Mouse (Mus musculus) activated CD4-positive, CD25-positive, alpha-beta regulatory T cell, adult 4 months (primary cell): ENCODE measurements around the gene Cops4. TPM values are rescaled to one million over a fixed set of nuclear protein-coding genes. Genes with fewer than 3 reads are reported as not detected.

ENCODE experiments used
- ATAC-seq: one replicate; pipeline ENCODE4 v1.8.0; 2017
- polyA plus RNA-seq, 2 experiments: library from polyadenylated mRNA; unstranded; fragments of 100-300 nt; shearing (Covaris generic); gene quantifications; one replicate each; pipeline ENCODE4 v1.2.1; 2017

The Cops4 gene
- 100 to 1,000 TPM in 1 of 2 experiments, 10 to 100 TPM in 1; 97.9 to 108 TPM for polyA plus RNA-seq

GRCm38 (mm10) chr5:100518049-100519026 lies at the start of gene Cops4:
Cops4 (plus strand) TSS chr5:100518309.
- peak; percentile 100 for ATAC-seq

- peak; percentile 65 for ATAC-seq
Observed at GRCm38 (mm10) chr5:100476328-100476727, 41.8 kb upstream of the Cops4 start.

GRCm38 (mm10) chr5:100477604-100478003 lies 40.5 kb upstream of the Cops4 start:
- no peak for ATAC-seq

GRCm38 (mm10) chr5:100483569-100483968 lies 34.5 kb upstream of the Cops4 start:
- peak; percentile 71 for ATAC-seq

- ATAC-seq: no peak
Observed at GRCm38 (mm10) chr5:100487120-100487519, 31.0 kb upstream of the Cops4 start.

GRCm38 (mm10) chr5:100488231-100488630 lies 29.9 kb upstream of the Cops4 start:
- ATAC-seq: no peak

GRCm38 (mm10) chr5:100489340-100489739 lies 28.8 kb upstream of the Cops4 start:
- no peak for ATAC-seq

- no peak for ATAC-seq
Observed at GRCm38 (mm10) chr5:100491704-100492103, 26.4 kb upstream of the Cops4 start.

GRCm38 (mm10) chr5:100498436-100499180 lies 19.5 kb upstream of the Cops4 start:
- ATAC-seq: peak; percentile 56

- no peak for ATAC-seq
Observed at GRCm38 (mm10) chr5:100499243-100499642, 18.9 kb upstream of the Cops4 start.

- ATAC-seq: no peak
Observed at GRCm38 (mm10) chr5:100499831-100500304, 18.2 kb upstream of the Cops4 start.

GRCm38 (mm10) chr5:100500458-100500961 lies 17.6 kb upstream of the Cops4 start, which contains the start of gene Lin54:
Lin54 (minus strand) TSS chr5:100500639.
- peak; percentile 84 for ATAC-seq

- peak; percentile 7 for ATAC-seq
Observed at GRCm38 (mm10) chr5:100501267-100501666, 16.8 kb upstream of the Cops4 start.

GRCm38 (mm10) chr5:100509247-100509646 lies 8.9 kb upstream of the Cops4 start:
- peak; percentile 36 for ATAC-seq

- ATAC-seq: no peak
Observed at GRCm38 (mm10) chr5:100512576-100512975, 5.5 kb upstream of the Cops4 start.

GRCm38 (mm10) chr5:100519027-100519411 lies 910 bp downstream of the Cops4 start:
- no peak for ATAC-seq

GRCm38 (mm10) chr5:100520223-100520622 lies 2.1 kb downstream of the Cops4 start:
- ATAC-seq: no peak

- no peak for ATAC-seq
Observed at GRCm38 (mm10) chr5:100523331-100523730, 5.2 kb downstream of the Cops4 start.

GRCm38 (mm10) chr5:100524921-100525320 lies 6.8 kb downstream of the Cops4 start:
- ATAC-seq: no peak

- ATAC-seq: no peak
Observed at GRCm38 (mm10) chr5:100525620-100526019, 7.5 kb downstream of the Cops4 start.

GRCm38 (mm10) chr5:100526164-100526563 lies 8.1 kb downstream of the Cops4 start:
- peak; percentile 97 for ATAC-seq

GRCm38 (mm10) chr5:100535826-100536225 lies 17.7 kb downstream of the Cops4 start:
- ATAC-seq: peak; percentile 71

GRCm38 (mm10) chr5:100536638-100537037 lies 18.5 kb downstream of the Cops4 start:
- peak; percentile 65 for ATAC-seq
